Mouse (Mus musculus) cerebellum, adult 2 months (tissue): ENCODE data around the gene Aspdh. TPM values are rescaled to one million over a fixed set of nuclear protein-coding genes. Genes with fewer than 3 reads are reported as not detected.

Source experiments
- DNase-seq, 2 experiments: peaks; one replicate each; pipeline ENCODE4 v3.0.0; 2021
- H3K27ac ChIP-seq: fragments of 200-500 bp; 2 replicates; pipeline ENCODE4 v1.5.1; 2012; ENCODE audit warnings: low read length, control low read depth, inconsistent platforms; ENCODE audit not compliant: insufficient read depth
- H3K27me3 ChIP-seq: fragments of 200-500 bp; 2 replicates; pipeline ENCODE4 v1.6.1; 2012; ENCODE audit warnings: inconsistent platforms, mild to moderate bottlenecking, low read length, moderate library complexity; ENCODE audit not compliant: control insufficient read depth, insufficient read depth
- H3K4me1 ChIP-seq: fragments of 200-500 bp; 2 replicates; pipeline ENCODE4 v1.6.1; 2011; ENCODE audit warnings: low read length; ENCODE audit not compliant: control insufficient read depth, insufficient read depth
- H3K4me3 ChIP-seq: fragments of 200-500 bp; replicated peaks from 2 replicates; pipeline ENCODE3; 2011; ENCODE audit warnings: mild to moderate bottlenecking, low read depth, low read length, control low read depth; ENCODE audit not compliant: insufficient read depth
- CTCF ChIP-seq: fragments of 200-500 bp; IDR thresholded peaks from 2 replicates; pipeline ENCODE4 v1.5.1; 2011; ENCODE audit warnings: low read depth, mild to moderate bottlenecking, control low read depth, low read length, moderate library complexity, borderline replicate concordance; ENCODE audit not compliant: insufficient read depth
- POLR2A ChIP-seq: fragments of 200-500 bp; IDR thresholded peaks from 2 replicates; pipeline ENCODE4 v1.6.1; 2011; ENCODE audit warnings: low read length, control low read depth, borderline replicate concordance; ENCODE audit not compliant: insufficient read depth
- WGBS: fragments of 180-500 bp; shearing (Covaris S2); methylation state at CpG from one replicate; pipeline ENCODE4 v1.1.7; 2018; 5-methylcytosine and 5-hydroxymethylcytosine counted together
- polyA plus RNA-seq: library from polyadenylated mRNA; depleted of rRNA; stranded (reverse); fragments of >200 nt; gene quantifications from 2 replicates; pipeline ENCODE4 v1.2.3, GENCODE M21; 2012

The Aspdh gene
- polyA plus RNA-seq, 1 experiment: 10.2 TPM

- TF ChIP-seq CTCF (no peak), POLR2A (no peak)
- Histone ChIP-seq H3K27ac (no peak overlapping the region), H3K27me3 (no peaks in the 10 kb centered on the region), H3K4me3 (no peak overlapping the region), H3K4me1 (peaks cover 33% of the 10 kb centered on the region)
- DNase-seq: peak in 1 of 2 experiments; percentile 10
- WGBS: 96% methylated on average over 1 of the region's 1 CpGs
Observed at GRCm38 (mm10) chr7:44456302-44456701, 8.9 kb upstream of the Aspdh start.

GRCm38 (mm10) chr7:44460067-44460466 lies 5.1 kb upstream of the Aspdh start:
- H3K4me3 ChIP-seq: no peak overlapping the region
- H3K4me1 ChIP-seq: peaks cover 41% of the 10 kb centered on the region
- DNase-seq: peak in 1 of 2 experiments; percentile 27
- WGBS: 48% methylated on average over 6 of the region's 6 CpGs
- TF ChIP-seq CTCF (no peak), POLR2A (no peak)
- no peaks in the 10 kb centered on the region for H3K27me3 ChIP-seq
- H3K27ac ChIP-seq: 0 out of 2 replicates have a peak overlapping the region, but pooled peaks have one; percentile 39

GRCm38 (mm10) chr7:44460767-44461502 lies 4.3 kb upstream of the Aspdh start:
- peak overlapping the region; percentile 39 for H3K27ac ChIP-seq
- no peaks in the 10 kb centered on the region for H3K27me3 ChIP-seq
- H3K4me3 ChIP-seq: no peak overlapping the region
- DNase-seq: peak; percentile 45 to 56
- H3K4me1 ChIP-seq: peaks cover 47% of the 10 kb centered on the region
- TF ChIP-seq CTCF (no peak), POLR2A (no peak)
- 55% methylated on average over 31 of the region's 31 CpGs for WGBS

- no peak overlapping the region for H3K4me3 ChIP-seq
- peak; percentile 26 to 43 for DNase-seq
- H3K4me1 ChIP-seq: peaks cover 54% of the 10 kb centered on the region
- 78% methylated on average over 57 of the region's 57 CpGs for WGBS
- H3K27ac ChIP-seq: no peak overlapping the region
- TF ChIP-seq CTCF (no peak), POLR2A (no peak)
- no peaks in the 10 kb centered on the region for H3K27me3 ChIP-seq
Observed at GRCm38 (mm10) chr7:44461503-44462217, 3.5 kb upstream of the Aspdh start.

GRCm38 (mm10) chr7:44462218-44463055 lies 2.8 kb upstream of the Aspdh start:
- H3K4me3 ChIP-seq: no peak overlapping the region
- 51% methylated on average over 77 of the region's 77 CpGs for WGBS
- H3K27me3 ChIP-seq: no peaks in the 10 kb centered on the region
- no peak overlapping the region for H3K27ac ChIP-seq
- TF ChIP-seq POLR2A: no peak
- TF ChIP-seq CTCF: peak; percentile 14; the same call in 1 of the 2 replicates
- peak; percentile 50 to 63 for DNase-seq
- peaks cover 58% of the 10 kb centered on the region for H3K4me1 ChIP-seq

GRCm38 (mm10) chr7:44463056-44463425 lies 2.1 kb upstream of the Aspdh start:
- Histone ChIP-seq H3K27me3 (no peaks in the 10 kb centered on the region), H3K4me3 (no peak overlapping the region), H3K4me1 (peaks cover 58% of the 10 kb centered on the region), H3K27ac (0 out of 2 replicates have a peak overlapping the region, but pooled peaks have one; percentile 80)
- DNase-seq: peak in 1 of 2 experiments; percentile 29
- TF ChIP-seq CTCF: no peak
- TF ChIP-seq POLR2A: no peak
- WGBS: 59% methylated on average over 8 of the region's 8 CpGs

- 45% methylated on average over 10 of the region's 10 CpGs for WGBS
- no peak overlapping the region for H3K4me3 ChIP-seq
- H3K27me3 ChIP-seq: no peaks in the 10 kb centered on the region
- DNase-seq: peak; percentile 36 to 57
- peaks cover 58% of the 10 kb centered on the region for H3K4me1 ChIP-seq
- TF ChIP-seq CTCF (no peak), POLR2A (no peak)
- peak overlapping the region; percentile 80 for H3K27ac ChIP-seq
Observed at GRCm38 (mm10) chr7:44463556-44464225, 1.5 kb upstream of the Aspdh start.
